Mouse (Mus musculus) limb, embryonic 12.5 days (tissue): ENCODE data around the gene Lsm11. TPM values are rescaled to one million over a fixed set of nuclear protein-coding genes. Genes with fewer than 3 reads are reported as not detected.

ENCODE experiments used
- ATAC-seq: fragments of 200-750 bp; cut with Nextera tagmentation; 2 replicates; pipeline ENCODE4 v1.8.0; 2017; ENCODE audit warnings: low read depth, moderate TSS enrichment; ENCODE audit not compliant: insufficient number of reproducible peaks, insufficient read depth, low FRiP score, low TSS enrichment
- H3K27ac ChIP-seq: fragments of 300-500 bp; sonication (generic); 2 replicates; pipeline ENCODE4 v1.5.1; 2016; ENCODE audit warnings: mild to moderate bottlenecking, moderate library complexity
- H3K27me3 ChIP-seq: fragments of 300-500 bp; sonication (generic); 2 replicates; pipeline ENCODE4 v1.6.1; 2016; ENCODE audit warnings: mild to moderate bottlenecking, moderate library complexity
- H3K36me3 ChIP-seq: fragments of 300-500 bp; sonication (generic); 2 replicates; pipeline ENCODE4 v1.6.1; 2016; ENCODE audit warnings: mild to moderate bottlenecking, moderate library complexity
- H3K4me1 ChIP-seq: fragments of 300-500 bp; sonication (generic); replicated peaks from 2 replicates; pipeline ENCODE4 v1.6.1; 2016
- H3K4me2 ChIP-seq: fragments of 300-500 bp; sonication (generic); 2 replicates; pipeline ENCODE4 v1.6.1; 2016; ENCODE audit warnings: mild to moderate bottlenecking, moderate library complexity
- H3K4me3 ChIP-seq: fragments of 300-500 bp; sonication (generic); replicated peaks from 2 replicates; pipeline ENCODE4 v1.5.1; 2016; ENCODE audit warnings: mild to moderate bottlenecking
- H3K9ac ChIP-seq: fragments of 300-500 bp; sonication (generic); replicated peaks from 2 replicates; pipeline ENCODE4 v1.6.1; 2016; ENCODE audit warnings: mild to moderate bottlenecking, moderate library complexity
- H3K9me3 ChIP-seq: fragments of 300-500 bp; sonication (generic); 2 replicates; pipeline ENCODE4 v1.6.1; 2016; ENCODE audit warnings: mild to moderate bottlenecking, moderate library complexity
- WGBS: fragments of 180-500 bp; shearing (Covaris S2); methylation state at CpG from one replicate; pipeline ENCODE4 v1.1.7; 2016; 5-methylcytosine and 5-hydroxymethylcytosine counted together
- polyA plus RNA-seq: library from polyadenylated mRNA; unstranded; fragments of >200 nt; fragmentation: Nextera tagmentation; extraction: Ambion mirVana; gene quantifications from 2 replicates; pipeline ENCODE4 v1.2.1, GENCODE M21; 2016

Lsm11 gene
- polyA plus RNA-seq: 9.7 and 10.0 TPM in 2 replicates

DNA sequence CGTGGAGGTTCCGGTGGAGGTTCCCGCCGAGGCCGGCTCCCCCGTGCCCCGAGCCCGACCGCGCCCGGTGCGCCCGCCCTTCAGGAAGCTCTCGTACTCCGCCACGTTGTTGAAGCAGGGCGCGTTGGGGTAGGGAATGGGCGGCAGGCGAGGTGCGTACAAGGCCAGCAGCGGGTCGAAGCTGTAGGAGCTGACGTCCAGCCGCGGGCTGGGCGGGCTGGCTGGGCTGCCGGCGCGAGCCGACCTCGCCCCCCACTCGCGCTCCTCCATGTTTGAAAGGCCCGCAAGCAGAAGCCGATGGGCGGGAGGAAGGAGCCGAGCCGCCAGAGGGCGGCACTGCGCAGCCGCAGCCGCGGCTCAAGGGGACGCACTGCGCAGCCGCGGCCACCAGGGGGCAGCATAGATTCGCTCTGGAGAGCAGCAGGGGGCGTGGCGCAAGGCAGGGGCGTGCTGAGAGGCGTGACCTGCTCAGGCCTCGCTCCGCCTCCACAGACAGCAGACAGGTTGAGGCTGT, at the start of gene Lsm11:
Lsm11 (minus strand) TSS at position 293 of the 514 bp plus-strand sequence.
- H3K27ac ChIP-seq: peak within 1 kb of the TSS; percentile 56
- WGBS: under 1% methylated on average over 53 of the region's 55 CpGs
- peak within 1 kb of the TSS; percentile 88 for H3K4me2 ChIP-seq
- ATAC-seq: peak; percentile 75
- no peaks in the 10 kb centered on the region for H3K27me3 ChIP-seq
- peaks cover 13% of the 10 kb centered on the region for H3K4me1 ChIP-seq
- H3K36me3 ChIP-seq: peaks cover 11% of the 10 kb centered on the region
- H3K4me3 ChIP-seq: peak within 1 kb of the TSS; percentile 86
- peak within 1 kb of the TSS; percentile 84 for H3K9ac ChIP-seq
- no peaks in the 10 kb centered on the region for H3K9me3 ChIP-seq

DNA sequence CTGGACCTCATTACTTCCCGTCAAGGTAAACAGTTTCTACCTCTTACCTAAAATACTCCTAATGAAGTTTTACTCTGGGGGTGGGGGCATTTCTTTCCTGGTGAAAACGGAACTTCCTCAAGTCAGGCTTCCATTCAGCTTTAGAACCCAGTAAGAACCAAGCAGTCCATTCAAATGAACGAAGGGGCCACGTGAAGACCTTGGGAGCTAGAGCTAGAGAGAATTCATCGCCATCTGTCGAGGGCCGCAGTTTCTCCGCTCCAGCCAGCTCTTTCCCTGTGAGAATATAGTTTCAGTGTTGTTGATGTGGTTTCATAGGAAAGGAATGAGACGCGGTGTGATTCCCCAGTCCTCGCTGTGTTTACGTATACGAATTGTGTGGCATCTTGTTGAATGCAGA, 47.4 kb upstream of the Lsm11 start:
- Histone ChIP-seq H3K4me1 (no peaks in the 10 kb centered on the region; the same call in 1 of the 2 replicates), H3K4me3 (peak overlapping the region; percentile 34), H3K9me3 (no peaks in the 10 kb centered on the region), H3K36me3 (no peaks in the 10 kb centered on the region), H3K4me2 (peak overlapping the region; percentile 58), H3K27me3 (0 out of 2 replicates have a peak, but pooled peaks cover 3% of the 10 kb centered on the region), H3K9ac (no peak overlapping the region), H3K27ac (no peak overlapping the region)
- no peak for ATAC-seq
- WGBS: 44% methylated on average over 13 of the region's 13 CpGs

DNA sequence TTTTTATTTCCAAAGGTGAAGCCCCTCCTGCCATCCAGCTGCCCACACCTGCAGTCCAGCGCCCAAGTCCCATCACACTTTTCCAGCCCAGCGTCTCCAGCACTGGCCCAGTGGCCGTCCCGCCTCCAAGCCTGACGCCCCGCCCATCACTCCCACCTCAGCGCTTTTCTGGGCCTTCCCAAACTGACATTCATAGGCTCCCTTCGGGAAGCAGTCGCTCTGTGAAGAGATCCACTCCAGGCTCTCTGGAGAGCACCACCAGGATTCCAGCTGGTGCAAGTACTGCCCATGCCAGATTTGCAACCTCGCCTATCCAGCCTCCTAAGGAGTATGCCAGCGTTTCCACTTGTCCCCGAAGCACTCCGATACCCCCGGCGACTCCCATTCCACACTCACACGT, 46.9 kb upstream of the Lsm11 start:
- no peak overlapping the region for H3K27ac ChIP-seq
- H3K4me3 ChIP-seq: peak overlapping the region; percentile 34
- no peaks in the 10 kb centered on the region; the same call in 1 of the 2 replicates for H3K4me1 ChIP-seq
- no peak overlapping the region for H3K9ac ChIP-seq
- no peaks in the 10 kb centered on the region for H3K36me3 ChIP-seq
- ATAC-seq: no peak
- peak overlapping the region; percentile 58 for H3K4me2 ChIP-seq
- H3K27me3 ChIP-seq: 0 out of 2 replicates have a peak, but pooled peaks cover 3% of the 10 kb centered on the region
- 10% methylated on average over 16 of the region's 16 CpGs for WGBS
- no peaks in the 10 kb centered on the region for H3K9me3 ChIP-seq

DNA sequence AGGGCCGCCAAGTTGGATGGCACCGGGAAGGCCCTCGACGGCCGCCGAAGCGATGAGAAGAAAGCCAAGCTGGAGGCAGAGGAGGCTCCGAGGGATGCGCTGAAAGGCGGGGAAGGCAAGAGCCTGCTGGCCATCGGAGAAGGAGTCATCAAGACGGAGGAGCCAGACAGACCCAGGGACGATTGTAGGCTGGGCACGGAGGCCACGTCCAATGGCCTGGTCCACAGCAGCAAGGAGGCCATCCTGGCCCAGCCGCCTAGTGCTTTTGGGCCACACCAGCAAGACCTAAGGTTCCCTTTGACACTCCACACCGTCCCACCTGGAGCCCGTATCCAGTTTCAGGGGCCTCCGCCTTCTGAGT, 36.1 kb upstream of the Lsm11 start:
- Histone ChIP-seq H3K4me2 (peak overlapping the region; percentile 69), H3K36me3 (no peaks in the 10 kb centered on the region), H3K4me1 (peaks cover 4% of the 10 kb centered on the region; the same call in 1 of the 2 replicates), H3K27ac (peak overlapping the region; percentile 64; the same call in 1 of the 2 replicates), H3K9me3 (peaks cover 8% of the 10 kb centered on the region), H3K27me3 (peaks cover 17% of the 10 kb centered on the region), H3K9ac (peak overlapping the region; percentile 84), H3K4me3 (peak overlapping the region; percentile 66)
- 40% methylated on average over 19 of the region's 19 CpGs for whole genome bisulfite sequencing
- ATAC-seq: 0 out of 2 replicates have a peak, but pooled peaks have one; percentile 20

DNA sequence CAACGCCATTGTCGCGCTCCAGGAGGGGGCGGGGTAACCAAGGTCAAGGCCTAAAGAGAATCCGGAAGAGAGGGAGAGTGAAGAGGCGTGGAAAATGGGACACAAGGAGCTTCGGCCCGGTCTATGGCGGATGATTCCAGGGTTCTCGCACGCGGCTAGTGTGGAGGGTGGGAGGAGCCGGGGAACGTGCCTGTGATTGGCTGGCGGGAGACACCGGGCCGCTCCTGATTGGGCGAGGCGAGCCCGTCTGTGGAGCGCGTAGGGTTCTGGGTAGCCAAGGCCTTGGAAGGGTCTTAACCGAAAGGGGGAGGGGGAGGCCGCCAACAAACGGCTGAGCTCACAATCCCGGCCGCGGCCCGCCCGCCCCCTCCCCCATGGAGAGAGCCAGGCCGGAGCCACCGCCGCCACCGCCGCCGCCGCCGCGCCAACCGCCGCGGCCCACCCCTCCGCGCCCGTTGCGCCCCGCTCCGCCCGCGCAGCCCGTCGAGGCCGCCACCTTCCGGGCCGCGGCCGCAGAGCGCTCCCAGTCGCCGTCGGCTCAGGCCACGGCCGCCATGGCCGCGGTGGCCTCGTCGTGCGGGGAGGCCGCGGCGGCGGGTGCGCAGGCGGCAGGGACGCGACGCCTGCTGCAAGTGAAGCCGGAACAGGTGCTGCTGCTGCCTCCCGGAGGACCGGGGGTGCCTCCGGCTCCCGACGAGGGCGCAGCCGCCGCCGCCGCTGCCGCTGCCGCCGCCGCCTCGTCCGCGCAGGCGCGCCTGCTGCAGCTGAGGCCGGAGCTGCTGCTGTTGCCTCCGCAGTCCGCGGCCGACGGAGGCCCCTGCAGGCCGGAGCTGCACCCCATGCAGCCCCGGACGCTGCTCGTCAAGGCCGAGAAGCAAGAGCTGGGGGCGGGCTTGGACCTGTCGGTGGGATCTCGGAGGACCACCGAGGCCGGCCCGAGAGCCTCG, 35.5 kb upstream of the Lsm11 start, which contains the start of gene Sox30:
Sox30 (plus strand) TSS at position 365 of the 947 bp plus-strand sequence.
- Histone ChIP-seq H3K4me2 (peak within 1 kb of the TSS; percentile 69), H3K9ac (peak within 1 kb of the TSS; percentile 84), H3K4me1 (peaks cover 4% of the 10 kb centered on the region; the same call in 1 of the 2 replicates), H3K27me3 (peaks cover 17% of the 10 kb centered on the region), H3K27ac (peak within 1 kb of the TSS; percentile 64), H3K36me3 (no peaks in the 10 kb centered on the region), H3K4me3 (peak within 1 kb of the TSS; percentile 66), H3K9me3 (peaks cover 8% of the 10 kb centered on the region)
- ATAC-seq: peak; percentile 85
- WGBS: 10% methylated on average over 110 of the region's 115 CpGs

DNA sequence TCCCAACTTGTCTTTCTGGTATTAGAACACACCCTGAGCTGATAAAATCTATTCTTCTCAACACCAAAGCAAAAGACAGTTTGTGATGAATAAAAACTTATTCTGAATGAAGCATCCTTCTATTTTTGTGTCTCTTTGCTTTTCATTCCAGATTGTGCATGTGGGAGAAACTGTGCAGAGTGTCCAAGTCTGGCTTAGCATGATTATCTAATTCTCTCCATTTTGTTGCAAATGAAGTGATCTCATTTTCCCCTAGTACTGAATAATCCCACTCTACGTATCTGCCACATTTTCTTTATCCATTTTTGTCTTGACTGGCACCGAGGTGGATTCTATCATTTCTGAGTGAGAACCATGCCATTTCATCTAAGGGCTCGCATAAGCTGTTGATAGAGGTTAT, 31.3 kb upstream of the Lsm11 start:
- Histone ChIP-seq H3K9me3 (peaks cover 8% of the 10 kb centered on the region), H3K9ac (no peak overlapping the region), H3K27ac (no peak overlapping the region), H3K4me3 (no peak overlapping the region), H3K4me2 (no peak overlapping the region), H3K36me3 (no peaks in the 10 kb centered on the region), H3K27me3 (peaks cover 22% of the 10 kb centered on the region), H3K4me1 (peaks cover 4% of the 10 kb centered on the region; the same call in 1 of the 2 replicates)
- 85% methylated on average over 3 of the region's 3 CpGs for WGBS
- no peak for ATAC-seq

DNA sequence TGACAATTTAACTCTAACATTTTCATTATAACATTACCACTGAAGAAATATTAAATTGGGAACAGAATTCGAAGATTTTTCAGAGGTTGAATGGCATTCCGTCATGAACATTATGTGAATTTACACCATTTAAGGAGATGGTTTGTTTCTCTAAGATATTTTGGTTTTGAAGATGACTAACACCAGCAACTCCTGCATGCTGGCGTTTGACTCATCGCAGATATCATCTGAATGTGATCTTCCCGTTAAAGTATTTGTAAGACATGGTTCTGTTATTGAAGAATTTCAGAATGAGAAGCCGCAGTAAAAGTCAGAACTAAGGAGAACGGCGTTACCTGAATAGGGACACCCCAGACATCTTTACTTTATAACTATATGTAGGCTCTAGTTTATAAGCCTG, 29.7 kb upstream of the Lsm11 start:
- H3K4me1 ChIP-seq: no peaks in the 10 kb centered on the region
- no peak overlapping the region for H3K9ac ChIP-seq
- WGBS: 91% methylated on average over 8 of the region's 8 CpGs
- H3K27ac ChIP-seq: no peak overlapping the region
- ATAC-seq: no peak
- no peaks in the 10 kb centered on the region for H3K36me3 ChIP-seq
- peaks cover 1% of the 10 kb centered on the region; the same call in 1 of the 2 replicates for H3K9me3 ChIP-seq
- H3K4me3 ChIP-seq: no peak overlapping the region
- H3K4me2 ChIP-seq: no peak overlapping the region
- peaks cover 11% of the 10 kb centered on the region for H3K27me3 ChIP-seq

DNA sequence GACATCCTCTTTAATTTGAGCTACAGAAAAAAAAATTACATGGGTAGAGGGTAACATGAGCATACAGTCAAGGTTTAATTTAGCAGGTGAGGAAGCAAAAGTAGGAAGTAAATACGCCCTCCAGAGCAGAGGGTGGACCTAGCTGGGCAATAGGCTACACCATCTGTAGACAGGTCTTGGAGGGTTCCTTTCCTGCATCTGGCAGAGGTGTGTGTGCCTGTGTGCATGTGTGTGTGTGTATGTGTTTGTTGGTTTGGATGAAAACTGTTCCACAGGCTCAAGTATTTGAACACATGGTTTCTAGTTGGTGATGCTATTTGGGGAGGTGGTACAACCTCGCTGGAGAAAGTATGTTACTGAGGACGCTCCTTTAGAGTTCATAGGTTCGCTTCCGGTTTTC, 28.9 kb upstream of the Lsm11 start:
- H3K4me1 ChIP-seq: no peaks in the 10 kb centered on the region
- no peak overlapping the region for H3K4me3 ChIP-seq
- ATAC-seq: no peak
- H3K4me2 ChIP-seq: no peak overlapping the region
- H3K27ac ChIP-seq: no peak overlapping the region
- no peaks in the 10 kb centered on the region for H3K9me3 ChIP-seq
- WGBS: 84% methylated on average over 5 of the region's 5 CpGs
- 0 out of 2 replicates have a peak, but pooled peaks cover 5% of the 10 kb centered on the region for H3K27me3 ChIP-seq
- no peak overlapping the region for H3K9ac ChIP-seq
- H3K36me3 ChIP-seq: no peaks in the 10 kb centered on the region

DNA sequence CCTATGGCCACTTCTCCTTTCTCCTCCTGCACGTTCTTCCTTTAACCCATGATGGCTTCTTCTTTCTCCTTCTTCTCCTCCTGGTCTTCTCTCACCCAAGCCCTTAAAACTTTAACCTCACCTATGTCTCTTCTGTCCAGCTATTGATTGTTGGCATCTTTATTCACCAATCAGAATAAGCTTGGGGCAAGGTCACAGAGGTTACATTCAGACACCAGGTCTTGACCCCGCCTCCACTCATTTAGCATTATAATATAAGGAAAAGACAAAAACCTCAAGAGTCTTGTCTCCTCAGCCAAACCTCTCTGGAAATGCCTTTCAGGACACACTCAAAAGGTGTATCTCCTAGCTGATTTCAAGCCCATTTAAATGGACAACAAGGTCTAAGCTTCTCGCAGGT, 23.7 kb upstream of the Lsm11 start:
- Histone ChIP-seq H3K27me3 (0 out of 2 replicates have a peak, but pooled peaks cover 5% of the 10 kb centered on the region), H3K4me2 (no peak overlapping the region), H3K4me1 (no peaks in the 10 kb centered on the region), H3K9me3 (no peaks in the 10 kb centered on the region), H3K36me3 (no peaks in the 10 kb centered on the region), H3K4me3 (no peak overlapping the region), H3K9ac (no peak overlapping the region), H3K27ac (no peak overlapping the region)
- 89% methylated on average over 3 of the region's 3 CpGs for WGBS
- ATAC-seq: no peak

DNA sequence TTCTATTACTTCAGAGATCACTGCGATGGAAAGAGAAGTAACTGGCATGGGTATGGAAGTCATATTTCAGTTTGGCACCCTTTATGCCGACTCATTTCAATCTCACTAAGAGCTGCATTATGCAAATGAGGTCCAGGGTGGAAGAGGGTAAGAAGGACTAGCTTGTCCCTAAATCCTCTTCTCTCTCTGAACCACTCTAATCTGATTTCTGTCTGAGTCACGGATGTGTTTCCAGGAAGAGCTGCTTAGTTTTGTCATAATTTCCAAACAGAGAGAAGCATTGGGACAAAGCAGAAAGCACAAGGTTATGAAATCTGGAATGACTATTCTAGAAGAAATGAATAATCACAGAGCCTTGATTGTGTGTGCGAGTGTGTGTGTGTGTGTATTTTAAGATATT, 22.2 kb upstream of the Lsm11 start:
- Histone ChIP-seq H3K36me3 (no peaks in the 10 kb centered on the region), H3K27me3 (no peaks in the 10 kb centered on the region), H3K9me3 (no peaks in the 10 kb centered on the region), H3K4me3 (no peak overlapping the region), H3K27ac (no peak overlapping the region), H3K9ac (no peak overlapping the region), H3K4me2 (no peak overlapping the region), H3K4me1 (no peaks in the 10 kb centered on the region)
- 86% methylated on average over 4 of the region's 4 CpGs for WGBS
- no peak for ATAC-seq

DNA sequence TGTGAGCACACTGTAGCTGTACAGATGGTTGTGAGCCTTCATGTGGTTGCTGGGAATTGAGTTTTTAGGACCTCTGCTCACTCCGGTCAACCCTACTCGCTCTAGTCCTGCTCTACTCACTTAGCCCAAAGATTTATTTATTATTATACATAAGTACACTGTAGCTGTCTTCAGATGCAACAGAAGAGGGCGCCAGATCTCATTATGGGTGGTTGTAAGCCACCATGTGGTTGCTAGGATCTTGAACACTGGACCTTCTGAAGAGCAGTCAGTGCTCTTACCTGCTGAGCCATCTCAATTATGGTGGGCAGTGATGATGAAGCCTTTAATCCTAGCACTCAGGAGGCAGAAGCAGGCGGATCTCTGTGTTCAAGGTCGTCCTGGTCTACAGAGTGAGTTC, 15.3 kb upstream of the Lsm11 start:
- no peak overlapping the region for H3K4me3 ChIP-seq
- no peaks in the 10 kb centered on the region for H3K4me1 ChIP-seq
- H3K27me3 ChIP-seq: no peaks in the 10 kb centered on the region
- H3K36me3 ChIP-seq: no peaks in the 10 kb centered on the region
- no peak overlapping the region for H3K27ac ChIP-seq
- 83% methylated on average over 5 of the region's 5 CpGs for WGBS
- no peaks in the 10 kb centered on the region for H3K9me3 ChIP-seq
- H3K9ac ChIP-seq: no peak overlapping the region
- H3K4me2 ChIP-seq: no peak overlapping the region
- ATAC-seq: no peak
